Mouse (Mus musculus): ENCODE results near the gene Fancd2os. TPM values are rescaled to one million over a fixed set of nuclear protein-coding genes. Genes with fewer than 3 reads are reported as not detected.

Fancd2os gene
- polyA plus RNA-seq, 1 experiment from 2014 or later = 0.30 TPM

Other genes with a start within 250 kb of the Fancd2os start
- 40.3 and 41.1 TPM in 2 replicates for gene Tada3, start 222.8 kb downstream of the Fancd2os start, polyA plus RNA-seq (2015; fragmentation: Nextera tagmentation; extraction: Ambion mirVana)
- gene Arpc4, start 222.6 kb downstream of the Fancd2os start, polyA plus RNA-seq (2015; fragmentation: Nextera tagmentation; extraction: Ambion mirVana) = 250 and 261 TPM in 2 replicates
- gene Ttll3, start 211.5 kb downstream of the Fancd2os start, polyA plus RNA-seq (2015; fragmentation: Nextera tagmentation; extraction: Ambion mirVana) = 2.3 and 3.0 TPM in 2 replicates
- 14.2 and 15.0 TPM in 2 replicates for gene Rpusd3, start 181.4 kb downstream of the Fancd2os start, polyA plus RNA-seq (2015; fragmentation: Nextera tagmentation; extraction: Ambion mirVana)
- 0.29 TPM in 1 of 2 replicates, not detected in the other for gene Cidec, start 165.0 kb downstream of the Fancd2os start, polyA plus RNA-seq (2015; fragmentation: Nextera tagmentation; extraction: Ambion mirVana)
- gene Jagn1, start 158.1 kb downstream of the Fancd2os start, polyA plus RNA-seq (2015; fragmentation: Nextera tagmentation; extraction: Ambion mirVana) = 64.5 and 65.2 TPM in 2 replicates
- gene Il17re, start 142.2 kb downstream of the Fancd2os start, polyA plus RNA-seq (2015; fragmentation: Nextera tagmentation; extraction: Ambion mirVana) = 1.8 and 3.1 TPM in 2 replicates
- gene Il17rc, start 129.3 kb downstream of the Fancd2os start, polyA plus RNA-seq (2015; fragmentation: Nextera tagmentation; extraction: Ambion mirVana) = 15.5 and 16.1 TPM in 2 replicates
- gene Creld1, start 117.4 kb downstream of the Fancd2os start, polyA plus RNA-seq (2015; fragmentation: Nextera tagmentation; extraction: Ambion mirVana) = 44.8 and 46.8 TPM in 2 replicates
- gene Prrt3, start 98.8 kb downstream of the Fancd2os start, polyA plus RNA-seq (2015; fragmentation: Nextera tagmentation; extraction: Ambion mirVana) = 0.26 and 0.29 TPM in 2 replicates
- 89.7 and 94.5 TPM in 2 replicates for gene Emc3, start 69.1 kb downstream of the Fancd2os start, polyA plus RNA-seq (2015; fragmentation: Nextera tagmentation; extraction: Ambion mirVana)
- gene Fancd2, start 69.0 kb downstream of the Fancd2os start, polyA plus RNA-seq (2015; fragmentation: Nextera tagmentation; extraction: Ambion mirVana) = 8.3 and 8.4 TPM in 2 replicates
- 164 and 178 TPM in 2 replicates for gene Brk1, start 4.1 kb upstream of the Fancd2os start, polyA plus RNA-seq (2015; fragmentation: Nextera tagmentation; extraction: Ambion mirVana)
- gene Vhl, start 23.2 kb upstream of the Fancd2os start, polyA plus RNA-seq (2015; fragmentation: Nextera tagmentation; extraction: Ambion mirVana) = 28.8 and 29.4 TPM in 2 replicates
- 5.0 and 5.5 TPM in 2 replicates for gene Irak2, start 37.8 kb upstream of the Fancd2os start, polyA plus RNA-seq (2015; fragmentation: Nextera tagmentation; extraction: Ambion mirVana)
- gene Tatdn2, start 96.3 kb upstream of the Fancd2os start, polyA plus RNA-seq (2015; fragmentation: Nextera tagmentation; extraction: Ambion mirVana) = 0.49 and 0.74 TPM in 2 replicates
- 0.17 and 0.30 TPM in 2 replicates for gene Ghrl, start 119.2 kb upstream of the Fancd2os start, polyA plus RNA-seq (2015; fragmentation: Nextera tagmentation; extraction: Ambion mirVana)
- 187 TPM in 2 replicates for gene Sec13, start 140.0 kb upstream of the Fancd2os start, polyA plus RNA-seq (2015; fragmentation: Nextera tagmentation; extraction: Ambion mirVana)